Mouse (Mus musculus) hindbrain, embryonic 10.5 days (tissue): ENCODE results near the gene Syn1. TPM values are rescaled to one million over a fixed set of nuclear protein-coding genes. Genes with fewer than 3 reads are reported as not detected.

Experiments
- DNase-seq: peaks from one replicate; pipeline ENCODE4 v3.0.0-alpha.2; 2017; ENCODE audit warnings: low spot score
- H3K27ac ChIP-seq: fragments of 300-500 bp; sonication (generic); 2 replicates; pipeline ENCODE4 v1.5.1; 2016; ENCODE audit warnings: mild to moderate bottlenecking, moderate library complexity
- H3K27me3 ChIP-seq: fragments of 300-500 bp; sonication (generic); 2 replicates; pipeline ENCODE4 v1.6.1; 2016; ENCODE audit warnings: mild to moderate bottlenecking; ENCODE audit not compliant: poor library complexity, insufficient read depth, severe bottlenecking
- H3K36me3 ChIP-seq: fragments of 300-500 bp; sonication (generic); 2 replicates; pipeline ENCODE4 v1.6.1; 2016; ENCODE audit warnings: mild to moderate bottlenecking, moderate library complexity
- H3K4me1 ChIP-seq: fragments of 300-500 bp; sonication (generic); replicated peaks from 2 replicates; pipeline ENCODE4 v1.6.1; 2016; ENCODE audit warnings: mild to moderate bottlenecking
- H3K4me3 ChIP-seq: fragments of 300-500 bp; sonication (generic); 2 replicates; pipeline ENCODE4 v1.5.1; 2016; ENCODE audit warnings: mild to moderate bottlenecking, moderate library complexity
- H3K9me3 ChIP-seq: fragments of 300-500 bp; sonication (generic); 2 replicates; pipeline ENCODE4 v1.6.1; 2016; ENCODE audit warnings: mild to moderate bottlenecking, moderate library complexity
- WGBS: fragments of 180-500 bp; shearing (Covaris S2); methylation state at CpG from one replicate; pipeline ENCODE4 v1.1.7; 2016; 5-methylcytosine and 5-hydroxymethylcytosine counted together
- polyA plus RNA-seq: library from polyadenylated mRNA; unstranded; fragments of >200 nt; fragmentation: Nextera tagmentation; extraction: Ambion mirVana; gene quantifications from 2 replicates; pipeline ENCODE4 v1.2.1, GENCODE M21; 2016

Syn1 gene
- polyA plus RNA-seq, 1 experiment from 2014 or later, result 11.8 TPM

DNA sequence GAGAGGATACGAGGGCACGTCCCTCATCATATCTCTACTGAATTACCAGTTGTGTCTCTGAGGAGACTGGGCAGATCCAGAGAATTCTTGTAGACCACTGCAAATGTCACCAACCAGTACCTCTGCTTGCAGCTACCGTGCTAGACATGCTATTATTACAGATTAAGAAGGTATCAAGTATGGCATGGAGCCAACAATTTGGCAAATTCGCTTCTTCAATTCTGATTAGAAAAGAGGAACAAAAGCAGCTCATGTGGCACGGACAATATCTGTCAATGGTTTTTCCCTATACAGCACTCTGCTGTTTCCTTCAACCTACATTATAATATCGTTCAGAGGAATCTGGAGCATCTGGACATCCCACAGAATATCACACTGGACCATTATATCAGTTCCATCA is 7.1 kb downstream of the Syn1 start:
- H3K36me3 ChIP-seq, result no peaks in the 10 kb centered on the region
- no peak overlapping the region for H3K4me3 ChIP-seq
- 85% methylated on average over 6 of the region's 6 CpGs for WGBS
- no peaks in the 10 kb centered on the region for H3K9me3 ChIP-seq
- no peaks in the 10 kb centered on the region for H3K4me1 ChIP-seq
- H3K27ac ChIP-seq, result no peak overlapping the region
- H3K27me3 ChIP-seq, result 0 out of 2 replicates have a peak, but pooled peaks cover 2% of the 10 kb centered on the region
- DNase-seq, result no peak

DNA sequence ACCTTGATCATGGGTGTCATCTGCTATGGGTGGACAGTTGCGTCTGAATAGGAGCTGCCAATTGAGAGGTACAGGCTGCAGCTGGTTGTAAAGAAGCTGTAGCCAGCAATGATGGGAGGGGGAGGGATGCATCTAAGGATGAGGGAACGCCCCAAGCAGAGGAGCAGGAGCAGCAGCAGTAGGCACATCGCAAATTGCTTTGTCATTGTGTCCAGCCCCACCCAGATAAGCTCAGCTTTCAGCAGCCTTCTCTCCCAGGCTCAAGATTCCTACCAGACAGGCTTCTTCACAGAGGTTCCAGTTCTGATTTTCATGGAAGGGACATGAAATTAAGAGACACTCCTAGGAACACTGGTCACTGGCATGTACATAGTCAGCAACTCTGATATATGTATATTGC is 10.7 kb downstream of the Syn1 start:
- Histone ChIP-seq H3K27ac (no peak overlapping the region), H3K9me3 (no peaks in the 10 kb centered on the region), H3K36me3 (no peaks in the 10 kb centered on the region), H3K4me1 (no peaks in the 10 kb centered on the region), H3K27me3 (no peaks in the 10 kb centered on the region), H3K4me3 (no peak overlapping the region)
- 47% methylated on average over 3 of the region's 3 CpGs for whole genome bisulfite sequencing
- no peak for DNase-seq

DNA sequence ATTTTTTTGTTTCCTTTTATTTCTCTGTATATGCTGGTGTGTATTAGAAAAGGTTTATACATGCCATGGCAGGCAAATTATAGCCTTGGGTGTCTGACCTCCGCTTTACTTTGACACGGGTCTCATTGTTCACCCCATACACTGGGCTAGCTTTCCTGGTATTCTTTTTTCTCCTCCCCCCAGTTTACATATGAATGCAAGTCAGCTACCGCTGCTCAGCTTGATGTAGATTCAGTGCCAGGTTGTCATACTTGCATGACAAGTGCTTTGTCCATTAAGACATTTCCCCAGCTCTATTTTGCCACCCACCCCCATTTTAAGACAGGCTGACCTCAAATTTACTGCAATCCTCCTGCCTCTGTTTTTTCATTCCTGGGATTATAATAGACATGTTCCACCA is 45.6 kb downstream of the Syn1 start:
- H3K9me3 ChIP-seq, result no peaks in the 10 kb centered on the region
- H3K4me1 ChIP-seq, result peaks cover 16% of the 10 kb centered on the region
- H3K27me3 ChIP-seq, result no peaks in the 10 kb centered on the region
- no peak overlapping the region for H3K27ac ChIP-seq
- WGBS, result 39% methylated on average over 3 of the region's 3 CpGs
- no peak for DNase-seq
- no peaks in the 10 kb centered on the region for H3K36me3 ChIP-seq
- H3K4me3 ChIP-seq, result no peak overlapping the region

DNA sequence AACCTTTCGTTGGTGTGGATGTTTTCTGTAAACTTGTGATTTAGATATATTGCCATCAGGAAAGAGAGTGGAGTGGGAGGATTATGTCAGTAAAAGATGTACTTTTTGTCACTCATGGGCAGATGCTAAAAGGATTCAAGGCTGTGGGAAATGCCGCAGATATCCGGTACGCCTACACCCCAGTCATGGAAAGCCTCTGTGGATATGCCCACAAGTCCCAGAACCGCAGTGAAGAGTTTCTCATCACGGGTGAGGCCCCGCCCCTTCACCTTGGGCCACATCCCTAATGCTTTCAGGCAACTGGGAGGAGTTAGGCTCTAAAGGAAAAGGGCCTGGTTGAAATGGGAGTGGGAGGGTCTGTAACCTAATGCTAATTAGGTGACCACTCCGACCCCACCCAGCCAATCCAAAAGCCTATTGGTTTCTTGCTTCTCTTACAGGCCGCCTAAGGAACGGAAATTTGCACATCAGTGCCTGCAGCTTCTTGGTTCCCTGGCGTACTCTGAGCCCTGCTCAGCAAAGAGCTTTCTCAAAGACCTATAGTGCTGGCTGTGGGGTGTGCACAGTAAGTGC is 47.8 kb downstream of the Syn1 start:
- Histone ChIP-seq H3K27ac (no peak overlapping the region), H3K36me3 (no peaks in the 10 kb centered on the region), H3K4me3 (no peak overlapping the region), H3K9me3 (no peaks in the 10 kb centered on the region), H3K4me1 (peaks cover 21% of the 10 kb centered on the region), H3K27me3 (no peaks in the 10 kb centered on the region)
- no peak for DNase-seq
- WGBS, result 36% methylated on average over 11 of the region's 11 CpGs

DNA sequence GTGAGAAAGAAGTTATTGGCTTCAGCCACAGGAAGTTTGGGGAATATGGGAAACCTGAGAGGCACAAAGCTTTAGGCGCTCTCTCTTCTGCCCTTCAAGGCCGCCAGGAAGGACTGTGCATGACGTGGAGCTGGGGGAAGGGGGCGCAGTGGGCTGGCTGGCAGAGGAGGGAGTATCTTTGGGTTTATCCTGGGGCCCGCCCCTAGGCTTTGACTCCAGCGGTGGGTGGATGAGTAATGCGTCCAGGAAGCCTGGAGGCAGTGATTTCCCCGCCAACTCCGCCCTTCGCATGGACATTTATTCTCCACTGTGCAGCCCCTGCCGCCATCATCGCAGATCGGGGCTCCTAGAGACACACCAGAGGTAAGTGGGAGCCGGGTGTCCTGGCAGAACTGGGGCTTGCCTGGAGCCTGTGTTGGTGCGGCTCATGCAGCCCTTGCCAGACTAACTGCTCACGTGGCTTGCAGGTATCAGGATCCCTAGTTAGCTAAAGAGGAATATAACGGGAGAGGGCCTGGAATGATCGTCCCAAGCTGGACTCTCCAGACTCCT is 50.8 kb downstream of the Syn1 start, which contains the start of gene Timp1:
Gene Timp1, plus strand, starts transcription at position 205 of the 552 bp plus-strand sequence.
- 16% methylated on average over 18 of the region's 18 CpGs for WGBS
- Histone ChIP-seq H3K9me3 (no peaks in the 10 kb centered on the region; the same call in 1 of the 2 replicates), H3K4me1 (peaks cover 14% of the 10 kb centered on the region), H3K27ac (no peak within 1 kb of the TSS; the same call in 1 of the 2 replicates), H3K27me3 (no peaks in the 10 kb centered on the region), H3K36me3 (no peaks in the 10 kb centered on the region), H3K4me3 (peak within 1 kb of the TSS; percentile 38)
- DNase-seq, result peak; percentile 53

DNA sequence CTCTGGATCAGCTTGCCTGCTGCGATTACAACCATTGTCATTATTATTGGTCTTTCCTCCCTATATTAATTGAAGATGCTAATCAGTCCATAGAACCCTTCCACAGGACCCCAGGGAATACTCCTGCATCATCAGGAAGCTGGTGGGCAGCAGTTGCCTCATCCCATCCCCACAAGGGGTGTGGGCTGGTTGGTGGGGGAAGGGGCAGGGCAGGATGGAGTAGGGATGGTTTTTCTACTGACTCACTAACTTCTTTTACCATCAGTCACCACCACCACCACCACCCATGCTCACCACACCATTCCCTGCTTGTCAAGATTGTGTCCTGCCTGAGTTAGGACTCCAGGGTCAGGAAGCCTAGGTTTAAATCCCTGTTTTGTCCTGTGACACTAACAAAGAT is 51.6 kb downstream of the Syn1 start:
- H3K27me3 ChIP-seq, result no peaks in the 10 kb centered on the region
- WGBS, result 81% methylated on average over 1 of the region's 1 CpGs
- no peaks in the 10 kb centered on the region; the same call in 1 of the 2 replicates for H3K9me3 ChIP-seq
- no peak overlapping the region for H3K27ac ChIP-seq
- no peak overlapping the region for H3K4me3 ChIP-seq
- no peak for DNase-seq
- peaks cover 14% of the 10 kb centered on the region for H3K4me1 ChIP-seq
- no peaks in the 10 kb centered on the region for H3K36me3 ChIP-seq

DNA sequence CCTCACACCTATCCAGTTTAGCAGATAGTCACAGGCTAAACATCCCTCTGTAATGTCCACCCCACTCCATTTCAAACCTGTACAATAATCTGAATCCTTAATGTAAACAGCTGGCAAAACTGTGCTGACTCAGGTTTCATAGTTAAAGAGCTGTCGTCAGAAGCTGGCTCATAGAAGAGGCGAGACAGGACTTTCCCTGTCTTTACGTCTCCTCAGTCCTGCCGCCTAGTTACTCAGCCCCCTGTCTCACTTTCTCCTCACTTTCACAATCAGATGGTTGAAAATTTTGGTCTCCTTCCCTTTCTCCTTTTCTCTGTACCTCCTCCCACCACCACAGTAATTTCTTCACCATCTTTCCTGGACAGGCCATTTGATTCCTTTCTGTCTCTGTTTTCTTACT is 52.7 kb downstream of the Syn1 start:
- no peak overlapping the region for H3K4me3 ChIP-seq
- no peaks in the 10 kb centered on the region; the same call in 1 of the 2 replicates for H3K9me3 ChIP-seq
- no peaks in the 10 kb centered on the region for H3K27me3 ChIP-seq
- WGBS, result 74% methylated on average over 4 of the region's 4 CpGs
- peaks cover 8% of the 10 kb centered on the region for H3K4me1 ChIP-seq
- no peak for DNase-seq
- no peak overlapping the region for H3K27ac ChIP-seq
- H3K36me3 ChIP-seq, result no peaks in the 10 kb centered on the region

DNA sequence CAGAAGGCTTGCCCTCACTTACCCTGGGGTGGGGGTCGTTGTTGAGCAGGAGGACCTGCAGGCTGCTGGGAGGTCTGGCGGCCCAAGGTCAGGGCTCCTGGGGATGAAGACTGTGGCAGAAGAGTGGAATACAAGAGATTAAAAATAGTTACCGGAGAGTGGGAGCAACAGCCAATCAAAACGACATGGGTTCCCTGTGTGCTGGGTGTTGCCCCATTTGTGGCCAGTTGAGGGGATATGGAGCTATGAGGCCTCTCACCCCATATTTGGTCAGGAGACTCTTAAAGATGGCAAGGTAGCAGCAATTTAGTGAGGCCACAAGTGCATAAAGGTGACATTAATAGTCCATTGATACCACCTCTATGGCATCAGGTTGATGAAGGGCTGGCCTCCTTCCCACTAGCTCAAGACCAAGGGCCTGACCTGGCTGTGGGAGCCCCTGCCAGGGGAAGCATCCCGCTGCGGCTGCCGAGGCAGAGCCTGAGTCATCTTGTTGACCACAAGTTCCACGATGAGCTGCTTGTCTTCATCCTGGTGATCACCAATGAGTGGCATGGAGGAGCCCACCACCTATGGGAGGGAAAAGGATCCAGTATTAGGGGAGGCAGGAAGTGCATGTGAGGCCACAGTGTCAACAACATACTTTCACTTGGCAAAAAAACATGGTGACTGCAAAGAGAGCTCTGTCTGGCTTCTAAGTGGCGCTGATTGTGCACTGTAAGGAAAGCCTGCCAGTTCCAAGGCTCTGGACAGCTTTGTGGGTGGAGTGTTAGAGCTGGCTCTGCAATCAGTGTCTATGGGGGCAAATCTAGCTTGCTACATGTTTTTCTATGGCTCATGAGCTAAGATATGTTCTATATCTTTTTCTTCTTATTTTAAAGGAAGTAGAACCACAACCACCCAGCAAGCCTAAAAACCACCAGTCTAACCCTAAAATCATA is 57.4 kb downstream of the Syn1 start:
- Histone ChIP-seq H3K4me3 (no peak overlapping the region), H3K9me3 (no peaks in the 10 kb centered on the region; the same call in 1 of the 2 replicates), H3K4me1 (peaks cover 9% of the 10 kb centered on the region), H3K27me3 (no peaks in the 10 kb centered on the region), H3K36me3 (peaks cover 11% of the 10 kb centered on the region), H3K27ac (0 out of 2 replicates have a peak overlapping the region, but pooled peaks have one; percentile 62)
- DNase-seq, result no peak
- 78% methylated on average over 9 of the region's 9 CpGs for WGBS

DNA sequence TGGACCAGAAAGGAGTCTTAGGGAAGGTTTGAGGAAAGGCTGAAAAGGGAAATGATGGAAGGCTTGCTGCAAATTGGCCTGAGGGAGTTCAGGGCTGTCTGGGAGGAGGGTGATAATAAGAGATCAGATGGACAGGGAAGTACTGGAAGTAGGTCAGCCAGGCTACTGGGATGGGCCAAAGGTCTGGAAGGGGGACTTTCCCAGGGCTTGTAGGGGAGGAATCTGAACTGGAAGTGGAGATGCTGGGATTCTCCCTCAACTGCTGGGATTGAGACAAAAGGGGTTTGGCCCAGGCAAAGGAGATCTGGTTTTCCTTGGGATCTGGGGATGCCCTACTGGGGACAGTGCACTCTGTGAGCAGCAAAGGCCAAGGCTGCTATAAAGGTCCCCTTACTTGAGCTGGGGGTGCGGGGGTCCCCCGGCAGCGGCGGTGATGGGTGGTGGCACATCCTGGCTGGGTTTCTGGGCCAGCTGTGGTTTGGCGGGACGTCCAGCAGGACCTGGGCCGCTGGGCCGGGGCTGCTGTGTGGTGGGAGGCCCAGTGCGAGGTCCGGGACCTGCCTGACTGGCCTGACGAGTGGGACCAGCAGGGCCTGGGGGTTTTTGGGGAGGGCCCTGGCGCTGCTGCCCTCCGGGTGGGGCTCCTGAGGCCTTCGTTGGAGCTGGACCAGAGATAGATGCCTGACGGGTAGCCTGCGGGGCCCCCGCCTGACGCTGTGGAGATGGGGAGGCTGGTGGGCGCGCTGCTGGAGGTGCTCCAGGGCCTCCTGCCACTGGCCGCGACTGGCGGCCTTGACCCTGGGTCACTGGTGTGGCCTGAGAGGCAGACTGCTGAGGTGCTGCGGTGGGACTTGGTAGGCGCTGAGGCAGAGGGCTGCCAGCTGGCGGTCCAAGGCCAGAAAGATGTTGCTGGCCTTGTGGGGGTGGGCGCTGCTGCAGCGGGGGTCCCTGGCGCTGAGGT is 58.4 kb downstream of the Syn1 start:
- H3K27ac ChIP-seq, result peak overlapping the region; percentile 62; the same call in 1 of the 2 replicates
- H3K36me3 ChIP-seq, result peaks cover 22% of the 10 kb centered on the region
- no peaks in the 10 kb centered on the region; the same call in 1 of the 2 replicates for H3K9me3 ChIP-seq
- 41% methylated on average over 29 of the region's 29 CpGs for WGBS
- H3K27me3 ChIP-seq, result no peaks in the 10 kb centered on the region
- H3K4me1 ChIP-seq, result peaks cover 9% of the 10 kb centered on the region
- H3K4me3 ChIP-seq, result no peak overlapping the region
- peak; percentile 9 for DNase-seq

DNA sequence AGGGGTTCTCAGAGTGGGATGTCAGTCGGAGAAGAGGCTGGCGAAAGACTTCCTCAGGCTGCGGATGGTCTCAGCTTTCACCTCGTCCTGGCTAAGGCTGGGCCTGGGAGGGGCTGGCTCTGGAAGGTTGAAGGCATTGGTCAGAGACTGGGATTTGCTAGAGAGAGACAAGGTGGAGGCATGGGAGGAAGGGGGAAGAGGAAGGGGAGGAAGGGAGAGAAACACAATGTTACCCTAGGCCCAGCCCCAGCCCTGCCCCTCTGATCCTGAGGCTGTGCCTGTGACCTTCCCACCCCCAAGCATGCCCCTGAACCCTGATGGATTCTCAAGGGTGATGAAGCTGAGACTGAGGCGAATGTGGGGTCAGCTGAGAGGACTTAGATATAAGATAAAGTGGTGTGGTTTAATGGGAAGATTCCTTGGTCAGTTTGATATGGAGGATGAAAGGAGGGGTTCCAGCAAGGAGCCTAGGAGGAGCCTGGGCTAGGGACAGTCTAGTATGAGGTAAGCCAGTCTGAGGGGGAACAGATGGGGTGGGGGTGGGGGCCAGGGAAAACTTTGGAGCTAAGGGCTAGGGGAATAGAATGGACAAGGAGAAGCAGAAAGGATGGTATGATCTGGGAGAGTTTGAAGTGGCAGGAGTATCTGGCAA is 59.2 kb downstream of the Syn1 start:
- Histone ChIP-seq H3K36me3 (peaks cover 28% of the 10 kb centered on the region), H3K27ac (no peak overlapping the region), H3K4me1 (peaks cover 9% of the 10 kb centered on the region), H3K4me3 (no peak overlapping the region), H3K9me3 (no peaks in the 10 kb centered on the region; the same call in 1 of the 2 replicates), H3K27me3 (no peaks in the 10 kb centered on the region)
- 54% methylated on average over 5 of the region's 5 CpGs for WGBS
- DNase-seq, result no peak

DNA sequence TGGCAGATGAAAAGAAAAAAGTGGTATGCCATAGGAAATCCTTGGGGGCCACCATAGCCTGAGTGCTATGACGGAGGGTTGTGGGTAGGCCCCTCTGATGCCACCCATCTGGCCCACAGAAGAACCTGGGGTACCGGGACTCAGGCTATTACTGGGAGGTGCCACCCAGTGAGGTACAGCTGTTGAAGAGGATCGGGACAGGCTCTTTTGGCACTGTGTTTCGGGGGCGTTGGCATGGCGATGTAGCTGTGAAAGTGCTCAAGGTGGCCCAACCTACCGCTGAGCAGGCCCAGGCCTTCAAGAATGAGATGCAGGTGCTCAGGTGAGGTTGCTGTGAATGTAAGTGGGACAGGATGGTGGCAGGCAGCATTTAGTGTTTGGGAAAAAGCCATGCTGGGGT is 67.0 kb downstream of the Syn1 start:
- WGBS, result 93% methylated on average over 7 of the region's 7 CpGs
- Histone ChIP-seq H3K4me3 (no peak overlapping the region), H3K9me3 (peaks cover 3% of the 10 kb centered on the region; the same call in 1 of the 2 replicates), H3K36me3 (peaks cover 70% of the 10 kb centered on the region), H3K27me3 (no peaks in the 10 kb centered on the region), H3K27ac (no peak overlapping the region), H3K4me1 (0 out of 2 replicates have a peak, but pooled peaks cover 8% of the 10 kb centered on the region)
- no peak for DNase-seq
